Comparison of ENCODE assay signal across 9 mouse cellular contexts in the genomic region with DNA sequence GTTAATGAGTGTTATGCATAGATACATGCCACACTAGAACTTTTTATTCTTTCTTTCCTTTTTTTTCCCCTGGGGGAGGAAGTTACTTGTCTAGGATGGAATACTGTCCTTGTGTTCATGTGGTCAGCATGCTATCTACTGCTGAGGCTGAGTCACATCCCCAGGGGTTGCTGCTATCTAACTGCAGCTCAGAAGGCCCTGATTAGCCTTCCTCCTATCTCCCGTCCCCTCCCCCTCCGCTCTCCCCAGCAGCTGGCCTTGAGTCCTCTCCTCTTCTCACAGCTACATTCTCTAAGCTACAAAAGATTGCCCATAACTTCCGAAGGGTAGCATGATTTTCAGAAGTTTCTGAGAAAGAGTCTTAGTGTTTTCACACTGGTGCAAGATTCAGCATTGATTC.
A peak's percentile ranks its signal among the peaks of the same experiment; 100 is the strongest.
DNase-seq lines count a peak whose midpoint lies in the region; ATAC-seq and TF ChIP-seq lines count a peak whose summit lies in the region.
"Had no signal": no experiment of that assay in that cellular context is flagged by ENCODE, and none has a peak within 500 bp of the region (broad histone marks: within the 10 kb centered on the region; RNA-seq: fewer than 3 reads in every experiment).

No protein-coding gene starts in this region.

- ATAC-seq in heart, postnatal 0 days (ENCODE audit: insufficient read depth, low read depth): peak; percentile 36; the same call in 1 of the 2 replicates
- ATAC-seq in granulocyte monocyte progenitor cell, adult 5-6 weeks (replicated peaks; ENCODE audit: poor library complexity, severe bottlenecking): no peak
- ATAC-seq: hindbrain, embryonic 16.5 days had no signal

- H3K36me3 ChIP-seq in heart, postnatal 0 days (replicated peaks; ENCODE audit: control insufficient read depth, insufficient read depth, low read length): no peaks in the 10 kb centered on the region
- H3K36me3 ChIP-seq in myocyte (ENCODE audit: control insufficient read depth, insufficient read depth): no peaks in the 10 kb centered on the region

- TF ChIP-seq EP300 in heart, postnatal 0 days (IDR thresholded peaks at IDR 0.05; ENCODE audit: low read depth): peak; percentile 61; the same call in 1 of the 2 replicates

- H3K4me3 ChIP-seq in heart, postnatal 0 days (ENCODE audit: low read depth, low read length): no peak overlapping the region
- no peak overlapping the region for H3K4me3 ChIP-seq in myocyte

- no peak for TF ChIP-seq POLR2A in myocyte (IDR thresholded peaks at IDR 0.05; ENCODE audit: insufficient read length, low read depth)

- peaks cover 27% of the 10 kb centered on the region for H3K4me1 ChIP-seq in heart, postnatal 0 days (ENCODE audit: control insufficient read depth, insufficient read depth)

- H3K27ac ChIP-seq in heart, postnatal 0 days (ENCODE audit: low read depth): peak overlapping the region; percentile 78

- WGBS in heart, postnatal 0 days: 20% methylated on average over 3 of the region's 3 CpGs

- no peak overlapping the region for H3ac ChIP-seq in myocyte (ENCODE audit: control insufficient read depth, insufficient read length)

- H3K4me2 ChIP-seq in heart, postnatal 0 days (ENCODE audit: low read depth, low read length): no peak overlapping the region
- peak overlapping the region; percentile 51 for H3K4me2 ChIP-seq in myocyte (ENCODE audit: low read depth)

- no peaks in the 10 kb centered on the region for H3K79me2 ChIP-seq in myocyte (ENCODE audit: control insufficient read depth, insufficient read depth)

- DNase-seq in kidney, postnatal 4 days: peak; percentile 7 to 12
- DNase-seq in kidney, adult 8-10 months: no peak
- DNase-seq in adrenal gland, postnatal 36 days: peak; percentile 73 to 82
- peak; percentile 40 for DNase-seq in heart, postnatal 0 days (ENCODE audit: low spot score)
- no peak for DNase-seq in frontal cortex, postnatal 25 days (ENCODE audit: low spot score in 2 of 2)
- no peak for DNase-seq in right cerebral cortex, postnatal 14 days

- no peak for TF ChIP-seq CTCF in heart, postnatal 0 days (IDR thresholded peaks at IDR 0.05; ENCODE audit: low read depth)

- H3K9me3 ChIP-seq in heart, postnatal 0 days (replicated peaks; ENCODE audit: control insufficient read depth, low read length): no peaks in the 10 kb centered on the region

- no peaks in the 10 kb centered on the region for H3K27me3 ChIP-seq in heart, postnatal 0 days (ENCODE audit: control insufficient read depth, insufficient read depth, low read length)
- no peaks in the 10 kb centered on the region for H3K27me3 ChIP-seq in myocyte (ENCODE audit: control insufficient read depth, insufficient read depth, insufficient read length)

- no peak overlapping the region for H3K9ac ChIP-seq in heart, postnatal 0 days (replicated peaks; ENCODE audit: low read depth, low read length)

TF ChIP-seq in myocyte, 11 proteins besides CTCF, POLR2A, EP300 and RAD21:
- no peak for TF ChIP-seq REST (IDR thresholded peaks at IDR 0.05; ENCODE audit: insufficient read depth, insufficient read length)
- TF ChIP-seq MYOG (IDR thresholded peaks at IDR 0.05; ENCODE audit: control insufficient read depth in 1 of 3, insufficient read depth in 1 of 3, insufficient read length in 2 of 3, low read depth in 2 of 3): peak in 1 of 3 experiments; percentile 60
- TF ChIP-seq E2F4 (IDR thresholded peaks at IDR 0.05; ENCODE audit: insufficient read depth): no peak
- TF ChIP-seq CEBPB (IDR thresholded peaks at IDR 0.05; ENCODE audit: insufficient read depth, poor library complexity, severe bottlenecking): no peak
- peak in 2 of 3 experiments; percentile 30 to 71 for TF ChIP-seq MYOD1 (IDR thresholded peaks at IDR 0.05; ENCODE audit: control insufficient read depth in 1 of 3, insufficient read length in 2 of 3, low read depth in 2 of 3)
- no peak for TF ChIP-seq SRF (IDR thresholded peaks at IDR 0.05; ENCODE audit: control insufficient read depth, insufficient read length, low read depth)
- no peak for TF ChIP-seq USF1 (IDR thresholded peaks at IDR 0.05; ENCODE audit: low read depth)
- no peak for TF ChIP-seq TCF12 (IDR thresholded peaks at IDR 0.05; ENCODE audit: insufficient read depth, poor library complexity, severe bottlenecking)
- TF ChIP-seq TCF3 (IDR thresholded peaks at IDR 0.05; ENCODE audit: insufficient read length, low read depth): no peak
- TF ChIP-seq MAX (IDR thresholded peaks at IDR 0.05; ENCODE audit: low read depth): no peak
- no peak for TF ChIP-seq POLR2AphosphoS2 (IDR thresholded peaks at IDR 0.05; ENCODE audit: insufficient read length, low read depth)
TF ChIP-seq in myocyte: peak in this region for 2.

Comparison
In these comparisons a context has a peak if more than half of its experiments do, and no peak if none do; other contexts are left out.
1. DNase-seq: peak in kidney, postnatal 4 days (2 of 2), adrenal gland, postnatal 36 days (2 of 2) and heart, postnatal 0 days (single experiment); none in kidney, adult 8-10 months (0 of 2), frontal cortex, postnatal 25 days (0 of 2) and right cerebral cortex, postnatal 14 days (single experiment).